Mouse (Mus musculus) ZHBTc4 (cell line): ENCODE measurements around the gene Vmn1r91.
"Not testable (repeated sequence)": the region's sequence is repeated elsewhere in the genome, so short reads cannot be mapped to it uniquely, and the experiment has no call there.

ENCODE experiments used
- DNase-seq: peaks from one replicate; pipeline ENCODE4 v3.0.0-alpha.2; 2011; ENCODE audit warnings: low read depth, low spot score

Vmn1r91 gene

DNA sequence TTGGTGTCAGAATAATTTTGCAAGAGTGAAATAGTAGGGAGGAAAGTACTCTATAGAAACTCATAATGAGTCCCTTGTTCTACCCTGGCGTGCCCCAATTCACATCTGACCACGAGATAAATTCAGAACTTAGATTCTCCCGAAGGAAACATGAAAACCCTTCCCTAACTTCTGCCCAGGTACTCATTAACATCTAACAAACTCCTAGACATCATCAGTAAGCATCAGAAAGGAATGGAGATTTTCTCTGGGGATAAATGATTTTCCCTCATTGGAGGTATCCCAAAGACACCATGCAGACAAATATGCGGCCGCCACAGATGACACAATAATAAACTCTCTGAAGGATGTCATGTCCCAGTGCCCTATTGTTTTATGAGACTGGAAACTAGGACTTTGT lies at the start of gene Vmn1r91:
Gene Vmn1r91, plus strand, starts transcription at position 301 of the 400 bp plus-strand sequence.
- not testable (repeated sequence) for DNase-seq

GRCm38 (mm10) chr7:20064100-20064499 lies 35.4 kb upstream of the Vmn1r91 start:
- peak; percentile 78 for DNase-seq

- not testable (repeated sequence) for DNase-seq
Measured at GRCm38 (mm10) chr7:20078118-20078517, 21.4 kb upstream of the Vmn1r91 start.

- DNase-seq = not testable (repeated sequence)
Measured at GRCm38 (mm10) chr7:20122479-20122878, 23.0 kb downstream of the Vmn1r91 start, which contains the start of gene Gm16442. Gene Gm16442 (minus strand): TSS chr7:20122579.

DNA sequence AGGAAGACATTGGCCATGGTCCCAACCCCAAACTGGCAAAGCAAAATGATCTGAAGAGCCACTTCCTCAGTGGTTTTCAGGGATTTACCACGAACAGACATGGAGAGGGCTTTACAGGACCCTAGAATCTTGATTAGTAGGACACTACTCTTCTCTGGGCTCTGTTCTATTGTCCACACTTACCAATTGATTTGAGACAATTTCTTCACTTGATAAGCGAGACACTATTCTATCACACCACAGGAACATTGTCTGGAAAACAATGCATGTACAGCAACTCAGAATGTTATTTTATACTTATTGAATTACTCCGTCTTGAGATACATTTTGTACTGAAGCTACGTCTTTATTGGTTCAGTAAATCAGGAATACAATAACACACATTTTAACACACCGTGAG lies 39.5 kb downstream of the Vmn1r91 start, which contains the start of gene Vmn1r93:
Gene Vmn1r93, minus strand, starts transcription at position 101 of the 400 bp plus-strand sequence.
- not testable (repeated sequence) for DNase-seq
